Mouse (Mus musculus): Measurements from ENCODE around the gene Zfp708.
"Not testable (repeated sequence)": the region's sequence is repeated elsewhere in the genome, so short reads cannot be mapped to it uniquely, and the experiment has no call there.

- TF ChIP-seq ZNF384 (IDR thresholded peaks at IDR 0.05; ENCODE audit: low read depth, low read length); CHD2 (IDR thresholded peaks at IDR 0.05; ENCODE audit: low read depth, low read length); MAFK (IDR thresholded peaks at IDR 0.05; ENCODE audit: insufficient read depth, low read depth, low read length): not testable (repeated sequence)
These were observed 18.4 kb upstream of the Zfp708 start, which contains the start of gene Rslcan18 for GRCm38 (mm10) chr13:67116163-67116562.

Measured in ES-E14 (cell line).